Mouse (Mus musculus) heart, adult 18-20 months (tissue): ENCODE measurements around the gene Vsnl1. TPM values are rescaled to one million over a fixed set of nuclear protein-coding genes. Genes with fewer than 3 reads are reported as not detected.
A peak's percentile ranks its signal among the peaks of the same experiment; 100 is the strongest.

ENCODE experiments used
- DNase-seq, 2 experiments: peaks; one replicate each; pipeline ENCODE4 v3.0.0; 2021 to 2022; ENCODE audit warnings: mixed read lengths in 1 of 2
- long read RNA-seq, 2 experiments: library from polyadenylated mRNA; stranded (forward); transcript quantifications; one replicate each; pipeline ENCODE4 v2.0.0; 2021
- total RNA-seq, 2 experiments: library from RNA; stranded (reverse); gene quantifications; 2 replicates each; pipeline ENCODE4 v1.2.3; 2021

Vsnl1 gene
- total RNA-seq, result under 1 TPM; 0.40 to 0.62 TPM
- long read RNA-seq, experiment 1, result 0 reads
- long read RNA-seq, experiment 2, result 0 reads

- peak; percentile 40 to 52 for DNase-seq
Observed at GRCm38 (mm10) chr12:11436497-11437265, at the start of gene Vsnl1. TSS of gene Vsnl1 (minus strand) at chr12:11436613.

- no peak for DNase-seq
Observed at GRCm38 (mm10) chr12:11456632-11457031, 20.2 kb upstream of the Vsnl1 start.

DNA sequence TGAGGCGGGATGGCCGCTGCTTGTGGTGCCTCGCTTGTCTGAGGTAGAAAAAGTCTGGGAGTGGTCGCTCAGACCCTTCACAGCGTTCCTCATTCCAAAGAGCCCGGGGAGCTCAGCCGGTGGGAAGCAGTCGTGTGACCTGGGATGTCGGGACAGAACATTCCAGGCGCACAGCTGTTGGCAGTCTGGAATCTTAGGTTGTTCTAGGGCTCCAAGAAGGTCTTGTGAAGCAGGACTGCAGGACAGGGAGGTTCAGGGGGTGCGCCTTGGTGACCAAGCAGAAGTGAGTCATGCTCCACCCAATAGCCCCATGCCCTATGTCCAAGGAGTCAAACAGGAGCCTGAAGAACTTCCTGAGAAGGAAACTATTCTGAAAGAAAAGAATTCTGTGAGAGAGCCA lies 19.8 kb upstream of the Vsnl1 start:
- DNase-seq, result no peak

DNA sequence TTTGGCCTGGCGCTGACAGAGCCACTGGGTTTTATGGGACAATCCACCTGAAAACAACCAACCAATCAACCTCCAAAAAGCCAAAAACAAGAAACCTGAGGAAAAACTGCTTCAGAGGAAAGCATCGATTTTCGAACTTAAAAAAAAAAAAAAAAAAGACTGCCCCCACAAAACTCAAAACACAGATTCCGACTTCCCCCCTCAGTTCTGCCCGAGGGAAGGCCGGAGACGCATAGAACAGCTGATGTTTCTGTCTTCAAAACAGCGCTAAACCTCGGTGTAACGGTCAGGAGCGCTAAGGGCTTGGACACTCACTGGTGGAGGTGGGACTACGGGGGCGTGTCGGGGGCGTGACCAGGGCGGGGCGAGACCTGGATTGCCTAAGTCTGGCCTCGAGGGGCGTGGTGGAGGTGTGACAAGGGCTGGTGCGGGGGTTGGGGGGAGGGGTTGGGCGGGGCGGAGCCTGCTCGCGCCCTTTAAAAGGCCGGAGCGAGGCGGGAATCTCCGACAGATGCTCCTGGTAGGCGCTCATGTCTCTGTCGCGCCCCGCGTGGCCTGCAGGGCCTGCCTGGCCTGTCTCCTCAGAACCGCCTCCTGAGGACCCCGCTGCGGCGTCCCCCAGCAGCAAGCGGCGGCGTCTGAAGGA lies 19.3 kb upstream of the Vsnl1 start, which contains the start of gene Rad51ap2:
Gene Rad51ap2, plus strand, starts transcription at position 531 of the 646 bp plus-strand sequence.
- DNase-seq, result peak; percentile 79 to 86

DNA sequence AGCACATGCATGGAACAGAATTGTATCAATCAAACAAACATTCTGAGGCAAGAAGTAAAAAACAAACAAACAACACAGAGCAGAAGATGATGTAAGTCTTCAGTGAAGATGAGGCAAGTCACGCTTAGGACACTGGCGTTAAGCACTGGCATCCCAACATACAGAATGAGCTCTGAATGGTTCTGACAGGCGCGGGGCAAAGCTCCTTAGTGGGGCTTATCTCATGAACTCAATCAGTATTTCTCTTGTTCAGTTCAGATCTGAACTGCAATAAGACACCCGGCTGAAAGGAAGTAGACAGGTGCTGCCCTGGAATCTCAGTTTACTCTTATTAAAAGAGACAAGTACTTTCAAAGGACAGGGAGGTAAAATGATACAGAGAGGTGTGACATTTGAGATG lies 17.7 kb upstream of the Vsnl1 start:
- no peak for DNase-seq

- peak in 1 of 2 experiments; percentile 2 for DNase-seq
Observed at GRCm38 (mm10) chr12:11437907-11438447, 1.6 kb upstream of the Vsnl1 start.

GRCm38 (mm10) chr12:11437266-11437906 lies 973 bp upstream of the Vsnl1 start:
- peak; percentile 51 to 81 for DNase-seq

GRCm38 (mm10) chr12:11436023-11436350 lies 426 bp downstream of the Vsnl1 start:
- no peak for DNase-seq

GRCm38 (mm10) chr12:11435246-11436022 lies 979 bp downstream of the Vsnl1 start:
- no peak for DNase-seq

- DNase-seq, result no peak
Observed at GRCm38 (mm10) chr12:11434446-11434845, 2.0 kb downstream of the Vsnl1 start.

- no peak for DNase-seq
Observed at GRCm38 (mm10) chr12:11433716-11434115, 2.7 kb downstream of the Vsnl1 start.

DNA sequence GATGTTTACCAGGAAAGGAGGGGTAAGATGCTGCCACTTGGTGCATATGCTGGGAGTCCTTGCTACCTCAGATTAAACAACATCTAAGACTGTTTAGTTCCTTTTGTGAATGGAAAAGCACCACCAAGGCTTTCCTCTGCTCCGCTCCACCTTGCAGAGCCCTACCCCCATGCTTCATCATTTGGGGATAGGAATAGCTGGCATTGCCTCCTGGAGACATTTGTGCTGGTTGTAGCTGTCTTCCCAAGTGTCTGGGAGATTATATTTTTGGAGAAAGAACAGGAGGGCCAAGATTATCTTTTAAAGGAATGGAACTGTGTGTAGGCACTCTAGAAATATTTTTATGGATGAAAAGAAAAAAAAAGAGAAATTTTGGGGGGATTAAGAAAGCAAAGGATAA lies 3.3 kb downstream of the Vsnl1 start:
- no peak for DNase-seq

DNA sequence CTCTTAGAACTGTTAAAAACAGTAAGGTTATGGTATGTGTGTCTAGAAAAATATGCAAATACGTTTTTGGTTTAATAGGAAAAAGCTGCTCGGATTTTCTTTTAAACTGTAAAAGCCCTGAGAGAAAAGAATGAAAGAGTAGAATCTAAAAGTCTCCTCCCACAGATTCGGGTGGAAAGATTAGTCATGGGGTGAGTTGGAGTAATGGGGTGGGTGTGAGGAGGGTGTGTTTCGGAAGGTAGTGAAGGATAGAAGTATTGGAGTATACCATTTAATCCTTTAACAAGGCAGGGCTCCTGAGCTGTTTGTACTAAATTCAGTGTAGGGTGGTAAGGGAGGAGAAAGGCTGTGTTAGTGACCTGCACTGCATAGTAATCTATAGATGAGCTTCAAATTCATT lies 9.0 kb downstream of the Vsnl1 start:
- no peak for DNase-seq

GRCm38 (mm10) chr12:11418112-11418511 lies 18.3 kb downstream of the Vsnl1 start:
- DNase-seq, result no peak

DNA sequence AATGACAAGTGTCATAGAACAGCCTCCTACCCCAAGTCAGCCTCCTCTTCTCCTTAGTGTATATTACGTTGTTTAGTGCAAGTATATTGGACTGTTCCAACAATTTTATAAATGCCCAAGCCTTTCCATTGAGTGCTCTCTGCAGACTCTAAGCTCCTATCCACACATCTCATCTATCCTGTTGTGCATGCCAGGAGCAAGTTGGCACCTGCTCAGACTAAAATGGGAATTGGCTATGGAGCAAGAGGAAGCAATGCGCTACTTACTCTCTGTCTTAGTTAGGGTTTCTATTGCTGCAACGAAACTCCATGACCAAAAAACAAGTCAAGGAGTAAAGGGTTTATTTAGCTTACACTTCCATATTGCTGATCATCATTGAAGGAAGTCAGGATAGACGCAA lies 28.7 kb downstream of the Vsnl1 start:
- DNase-seq, result no peak

GRCm38 (mm10) chr12:11398791-11399190 lies 37.6 kb downstream of the Vsnl1 start:
- no peak for DNase-seq

GRCm38 (mm10) chr12:11397029-11397428 lies 39.4 kb downstream of the Vsnl1 start:
- DNase-seq, result no peak

DNA sequence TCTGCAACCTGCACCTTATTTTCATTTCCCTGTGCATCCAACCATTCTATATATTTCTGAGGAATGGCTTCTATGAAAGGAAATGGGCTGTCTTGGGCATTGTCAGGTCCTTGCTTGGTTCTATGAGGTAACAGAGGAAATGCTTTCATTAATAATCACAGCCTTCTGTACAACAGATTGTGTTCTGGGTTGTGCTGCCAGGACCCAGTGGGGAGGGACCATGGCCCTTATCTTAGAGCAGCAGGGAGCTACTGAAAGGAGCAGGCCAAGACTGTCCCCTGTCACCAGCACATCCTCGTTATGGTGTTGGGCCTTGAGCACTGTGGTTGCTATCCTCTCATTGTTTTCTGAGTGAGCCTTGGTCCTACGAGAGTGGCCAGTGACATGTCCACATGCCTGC lies 40.9 kb downstream of the Vsnl1 start:
- no peak for DNase-seq

DNA sequence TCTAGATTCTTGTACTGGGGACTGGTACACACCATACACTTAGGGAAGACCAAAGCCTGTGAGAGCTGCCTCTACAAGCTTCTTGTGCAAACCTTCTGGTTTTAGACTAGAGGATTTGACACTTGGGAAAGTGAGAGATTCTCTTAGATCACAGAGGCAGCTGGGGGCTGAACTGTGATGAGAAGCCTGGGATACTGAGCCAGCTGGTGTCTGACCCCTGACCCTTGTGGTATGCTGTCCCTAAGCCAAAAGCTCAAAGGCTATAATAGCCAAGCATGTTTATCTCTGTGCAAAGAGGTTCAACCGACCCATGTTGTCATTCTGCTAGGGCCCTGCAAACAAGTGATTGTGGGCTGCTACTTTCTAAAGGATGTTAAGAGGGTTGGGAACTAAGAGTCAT lies 43.9 kb downstream of the Vsnl1 start:
- DNase-seq, result peak; percentile 5 to 6

GRCm38 (mm10) chr12:11391244-11391949 lies 45.0 kb downstream of the Vsnl1 start:
- peak; percentile 13 to 16 for DNase-seq

DNA sequence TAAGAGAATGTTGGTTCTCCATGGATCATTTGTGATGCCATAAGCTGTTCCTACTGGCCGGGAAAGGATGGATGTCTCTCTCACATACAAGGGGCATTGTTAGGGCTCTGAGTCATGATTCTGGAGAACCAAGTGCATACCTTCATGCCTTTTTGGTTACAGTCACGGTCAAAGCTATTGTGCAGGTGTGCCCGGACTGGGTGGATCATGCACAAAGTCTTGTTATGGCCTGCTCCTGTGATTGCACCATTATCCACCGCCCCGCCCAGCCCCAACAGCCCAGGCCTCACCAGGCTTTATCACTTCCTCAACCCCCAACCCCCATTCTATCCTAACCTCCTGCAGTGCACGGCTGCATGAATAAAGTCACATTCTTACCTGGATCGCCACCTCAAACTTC lies 47.3 kb downstream of the Vsnl1 start:
- DNase-seq, result no peak

GRCm38 (mm10) chr12:11384754-11385153 lies 51.7 kb downstream of the Vsnl1 start:
- DNase-seq, result no peak
